Mouse (Mus musculus) hindbrain, embryonic 13.5 days (tissue): ENCODE data around the gene Gm14444. TPM values are rescaled to one million over a fixed set of nuclear protein-coding genes. Genes with fewer than 3 reads are reported as not detected.
"Not testable (repeated sequence)": the region's sequence is repeated elsewhere in the genome, so short reads cannot be mapped to it uniquely, and the experiment has no call there.

Source experiments
- ATAC-seq: fragments of 200-750 bp; cut with Nextera tagmentation; 2 replicates; pipeline ENCODE4 v1.8.0; 2017; ENCODE audit warnings: moderate TSS enrichment; ENCODE audit not compliant: low FRiP score
- H3K27ac ChIP-seq: fragments of 300-500 bp; sonication (generic); 2 replicates; pipeline ENCODE4 v1.5.1; 2015; ENCODE audit warnings: inconsistent platforms, mild to moderate bottlenecking, moderate library complexity
- H3K27me3 ChIP-seq: fragments of 300-500 bp; sonication (generic); 2 replicates; pipeline ENCODE4 v1.6.1; 2015; ENCODE audit warnings: mild to moderate bottlenecking, inconsistent platforms
- H3K36me3 ChIP-seq: fragments of 300-500 bp; sonication (generic); 2 replicates; pipeline ENCODE4 v1.6.1; 2015; ENCODE audit warnings: mild to moderate bottlenecking, inconsistent platforms
- H3K4me1 ChIP-seq: fragments of 300-500 bp; sonication (generic); replicated peaks from 2 replicates; pipeline ENCODE4 v1.6.1; 2015; ENCODE audit warnings: inconsistent platforms
- H3K4me2 ChIP-seq: fragments of 300-500 bp; sonication (generic); 2 replicates; pipeline ENCODE4 v1.6.1; 2015; ENCODE audit warnings: inconsistent platforms, mild to moderate bottlenecking, moderate library complexity
- H3K4me3 ChIP-seq: fragments of 300-500 bp; sonication (generic); 2 replicates; pipeline ENCODE4 v1.5.1; 2015; ENCODE audit warnings: mild to moderate bottlenecking, inconsistent platforms
- H3K9ac ChIP-seq: fragments of 300-500 bp; sonication (generic); 2 replicates; pipeline ENCODE4 v1.6.1; 2015; ENCODE audit warnings: mild to moderate bottlenecking, inconsistent platforms
- H3K9me3 ChIP-seq: fragments of 300-500 bp; sonication (generic); 2 replicates; pipeline ENCODE4 v1.6.1; 2016; ENCODE audit warnings: inconsistent platforms
- WGBS: fragments of 180-500 bp; shearing (Covaris S2); methylation state at CpG from one replicate; pipeline ENCODE4 v1.1.7; 2015; 5-methylcytosine and 5-hydroxymethylcytosine counted together
- polyA plus RNA-seq: library from polyadenylated mRNA; unstranded; fragments of >200 nt; fragmentation: Nextera tagmentation; extraction: Ambion mirVana; gene quantifications from 2 replicates; pipeline ENCODE4 v1.2.1, GENCODE M21; 2015

Gene Gm14444
- polyA plus RNA-seq: not detected in 2 replicates

GRCm38 (mm10) chr2:175010022-175010421 is at the start of gene Gm14444:
Gene Gm14444 (plus strand): TSS chr2:175010241.
- not testable (repeated sequence) for H3K27ac ChIP-seq, H3K4me3 ChIP-seq, H3K9me3 ChIP-seq, ATAC-seq, H3K27me3 ChIP-seq, H3K4me1 ChIP-seq, H3K4me2 ChIP-seq, H3K9ac ChIP-seq, H3K36me3 ChIP-seq
- 86% methylated on average over 1 of the region's 1 CpGs for WGBS

GRCm38 (mm10) chr2:174965466-174965865 is 44.6 kb upstream of the Gm14444 start:
- H3K9me3 ChIP-seq, H3K9ac ChIP-seq, H3K4me1 ChIP-seq, H3K27me3 ChIP-seq, H3K4me3 ChIP-seq, H3K4me2 ChIP-seq, ATAC-seq, H3K36me3 ChIP-seq, H3K27ac ChIP-seq: not testable (repeated sequence)
- WGBS: 86% methylated on average over 3 of the region's 3 CpGs

- not testable (repeated sequence) for H3K4me2 ChIP-seq, H3K27ac ChIP-seq, H3K9me3 ChIP-seq, H3K4me1 ChIP-seq, H3K9ac ChIP-seq, H3K36me3 ChIP-seq, H3K4me3 ChIP-seq, H3K27me3 ChIP-seq, ATAC-seq
- WGBS: 97% methylated on average over 27 of the region's 27 CpGs
Observed at GRCm38 (mm10) chr2:175044268-175044667, 34.2 kb downstream of the Gm14444 start.

GRCm38 (mm10) chr2:175067681-175068261 is 57.7 kb downstream of the Gm14444 start, which contains the start of gene Gm14393:
Gene Gm14393 (minus strand): TSS chr2:175067781.
- H3K36me3 ChIP-seq, H3K27me3 ChIP-seq, H3K4me3 ChIP-seq, H3K9ac ChIP-seq, H3K9me3 ChIP-seq, ATAC-seq, H3K27ac ChIP-seq, H3K4me1 ChIP-seq, H3K4me2 ChIP-seq: not testable (repeated sequence)
- WGBS: 71% methylated on average over 1 of the region's 1 CpGs

Other genes with a start within 250 kb of the Gm14444 start
- gene Edn3, start 249.6 kb upstream of the Gm14444 start, polyA plus RNA-seq: 8.3 and 9.9 TPM in 2 replicates
- 1.00 TPM in 1 of 2 replicates, not detected in the other for gene Gm14393, start 57.5 kb downstream of the Gm14444 start, polyA plus RNA-seq
- 4.8 and 7.7 TPM in 2 replicates for gene Gm14399, start 131.8 kb downstream of the Gm14444 start, polyA plus RNA-seq
- gene Gm14443, start 165.6 kb downstream of the Gm14444 start, polyA plus RNA-seq: 1.1 and 1.2 TPM in 2 replicates
- 7.3 and 8.0 TPM in 2 replicates for gene Gm14391, start 196.7 kb downstream of the Gm14444 start, polyA plus RNA-seq